Mouse (Mus musculus) c-Kit-positive CD71-positive TER-119-positive erythroid progenitor cells, embryonic 14.5 days (primary cell): ENCODE results near the gene Prkar1b.

Experiments used
- DNase-seq: peaks from one replicate; pipeline ENCODE4 v3.0.0-alpha.2; 2013; ENCODE audit warnings: low spot score

The Prkar1b gene

GRCm38 (mm10) chr5:138974911-138975485 is 174.8 kb downstream of the Prkar1b start:
- DNase-seq, result no peak

GRCm38 (mm10) chr5:138973480-138973879 is 176.3 kb downstream of the Prkar1b start:
- no peak for DNase-seq

GRCm38 (mm10) chr5:138971405-138971804 is 178.4 kb downstream of the Prkar1b start:
- DNase-seq, result no peak

- no peak for DNase-seq
These were observed 179.7 kb downstream of the Prkar1b start for GRCm38 (mm10) chr5:138970056-138970490.
